Mouse (Mus musculus): Measurements from ENCODE around the gene Tmppe.
A peak's percentile ranks its signal among the peaks of the same experiment; 100 is the strongest.

Gene Tmppe

DNA sequence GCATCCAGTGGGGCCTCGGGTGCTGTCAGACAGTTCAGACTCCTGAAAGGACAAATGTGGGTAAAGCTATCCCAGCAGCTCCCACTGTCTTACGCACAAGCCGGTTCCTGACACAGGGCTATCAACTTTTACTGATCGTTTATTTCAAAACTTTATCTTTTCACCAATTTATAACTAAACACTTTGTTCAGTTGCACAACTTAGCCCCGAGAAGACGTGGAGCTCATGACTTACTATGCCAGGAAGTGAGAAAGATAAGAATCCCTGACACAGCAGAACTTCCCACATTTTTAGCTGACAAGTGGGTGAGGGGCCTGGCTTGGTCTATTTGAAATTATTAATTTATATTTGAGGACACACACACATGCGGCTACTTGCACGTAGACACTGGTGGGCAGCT, 6.2 kb upstream of the Tmppe start:
- no peak for DNase-seq (ENCODE audit: low spot score)

GRCm38 (mm10) chr9:114395258-114395657, 5.6 kb upstream of the Tmppe start:
- no peak for DNase-seq (ENCODE audit: low spot score)

- DNase-seq (ENCODE audit: low spot score), result no peak
These were observed 1.2 kb upstream of the Tmppe start for GRCm38 (mm10) chr9:114399680-114400079.

DNA sequence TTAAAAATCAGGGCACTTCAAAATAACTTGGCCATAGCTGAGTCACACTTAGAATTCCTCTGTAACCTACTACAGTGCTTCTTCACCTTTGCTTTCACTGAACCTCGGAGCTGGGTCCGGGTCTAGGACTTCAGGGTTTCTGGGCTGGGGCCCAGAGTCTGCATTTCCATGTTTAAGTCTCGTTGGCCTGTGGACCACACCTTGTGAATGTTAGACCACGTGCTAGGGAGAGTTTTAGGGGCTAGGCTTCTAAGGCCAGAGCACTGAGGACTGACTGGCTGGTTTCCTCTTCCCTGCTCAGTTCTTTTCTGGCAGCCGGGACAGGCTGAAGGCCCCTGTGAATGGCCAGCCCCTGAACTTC, 337 bp upstream of the Tmppe start:
- DNase-seq (ENCODE audit: low spot score), result no peak

DNA sequence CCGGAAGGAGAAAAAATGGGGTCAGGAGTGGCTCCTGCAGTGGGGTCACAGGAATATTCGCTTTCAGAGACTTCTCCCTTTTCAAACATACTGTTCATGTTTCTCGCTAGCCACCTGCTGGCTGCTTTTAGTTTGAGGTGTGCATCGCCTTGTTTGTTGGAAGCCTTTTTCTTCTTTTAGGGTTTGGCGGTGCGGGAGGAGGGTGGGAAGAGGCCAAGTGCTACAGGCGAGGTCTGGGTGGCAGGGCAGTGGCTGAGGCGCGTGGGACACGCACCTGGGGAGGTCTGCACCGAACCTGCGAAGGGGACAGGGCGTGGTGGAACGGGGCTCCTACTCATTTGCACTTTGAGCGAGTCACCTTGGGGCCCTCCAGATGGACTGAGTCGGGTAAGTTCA, 778 bp downstream of the Tmppe start:
- peak; percentile 31 for DNase-seq (ENCODE audit: low spot score)

DNA sequence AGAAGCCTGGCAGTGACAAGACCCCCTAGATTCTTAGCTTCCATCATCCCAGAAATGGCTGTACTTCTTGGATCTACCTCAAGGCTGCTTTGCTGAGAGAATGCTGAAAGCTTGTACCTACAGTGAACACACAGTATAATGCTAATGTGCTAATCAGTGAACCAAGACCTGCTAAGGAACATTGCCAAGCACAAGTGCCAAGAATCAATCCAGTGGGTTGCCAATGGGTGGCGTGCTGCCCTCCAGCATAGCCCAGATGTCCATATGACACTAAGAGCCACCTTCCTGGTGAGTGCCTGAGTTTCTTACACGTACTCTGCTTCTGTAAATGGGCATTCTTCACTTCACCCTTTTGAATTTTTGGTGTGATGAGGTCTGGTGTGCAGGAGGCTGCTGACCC, 6.8 kb downstream of the Tmppe start:
- no peak for DNase-seq (ENCODE audit: low spot score)

DNA sequence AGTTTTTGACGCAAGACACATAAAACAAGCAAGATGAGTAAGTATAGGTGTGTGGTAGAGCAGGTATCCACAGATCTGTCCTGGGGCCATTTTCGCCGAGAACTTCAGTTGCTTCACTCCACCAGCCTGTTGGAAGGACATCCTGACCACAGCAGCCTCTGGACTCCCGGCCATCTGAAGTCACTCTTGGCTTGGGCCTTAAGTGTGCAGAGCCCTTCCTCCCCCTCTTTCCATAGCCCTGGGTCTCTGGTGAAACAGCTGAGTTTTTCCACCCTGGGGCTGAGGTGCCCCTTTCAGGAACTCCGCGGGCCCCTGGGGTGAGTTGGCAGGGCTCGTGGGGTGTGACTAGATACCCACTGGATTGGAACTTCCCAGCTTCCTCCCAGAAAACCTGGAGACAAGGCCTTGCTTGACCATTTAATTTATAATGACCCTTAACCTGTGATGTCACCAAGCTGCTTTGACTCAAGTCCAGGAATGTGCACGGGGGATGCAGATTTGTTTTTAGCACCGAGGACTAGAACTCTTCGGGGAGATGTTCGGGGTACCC, 9.5 kb downstream of the Tmppe start:
- DNase-seq (ENCODE audit: low spot score), result no peak

DNA sequence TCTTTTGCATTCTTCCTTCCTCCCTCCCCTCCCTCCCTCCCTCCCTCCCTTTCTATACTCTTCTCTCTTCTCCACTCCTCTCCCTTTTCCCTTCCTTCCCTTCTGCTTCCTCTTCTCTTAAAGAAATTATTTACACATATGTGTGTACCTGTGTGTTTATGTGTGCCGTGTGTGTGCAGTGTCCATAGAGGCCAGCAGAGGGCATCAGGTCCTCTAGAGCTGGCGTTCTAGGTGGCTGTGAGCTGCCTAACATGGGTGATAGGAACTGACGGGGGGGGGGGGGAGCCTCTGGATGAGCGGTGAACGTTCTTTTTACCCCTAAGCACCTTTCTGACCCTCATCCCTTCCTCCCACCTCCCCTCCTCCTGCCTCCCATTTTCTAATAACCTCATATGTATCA, 10.4 kb downstream of the Tmppe start:
- DNase-seq (ENCODE audit: low spot score), result no peak

DNA sequence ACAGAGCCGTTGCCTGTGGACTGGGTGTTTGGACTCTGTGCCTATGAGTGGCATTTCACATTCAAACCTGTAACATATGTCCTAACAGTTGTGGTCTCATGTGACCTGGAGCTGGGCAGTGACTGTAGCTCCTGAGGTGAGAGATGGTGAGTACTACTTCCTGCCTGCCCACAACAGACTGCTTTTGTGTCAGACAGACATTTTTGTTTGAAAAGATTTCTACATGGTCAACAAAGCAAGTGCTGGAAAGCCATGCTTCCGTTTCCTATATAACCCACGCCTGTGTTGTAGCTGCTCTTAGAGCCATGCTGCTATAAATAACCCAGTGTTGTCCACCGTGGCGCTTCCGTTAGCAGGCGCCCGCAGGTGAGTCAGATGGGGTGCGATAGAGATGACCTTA, 11.5 kb downstream of the Tmppe start:
- no peak for DNase-seq (ENCODE audit: low spot score)

DNA sequence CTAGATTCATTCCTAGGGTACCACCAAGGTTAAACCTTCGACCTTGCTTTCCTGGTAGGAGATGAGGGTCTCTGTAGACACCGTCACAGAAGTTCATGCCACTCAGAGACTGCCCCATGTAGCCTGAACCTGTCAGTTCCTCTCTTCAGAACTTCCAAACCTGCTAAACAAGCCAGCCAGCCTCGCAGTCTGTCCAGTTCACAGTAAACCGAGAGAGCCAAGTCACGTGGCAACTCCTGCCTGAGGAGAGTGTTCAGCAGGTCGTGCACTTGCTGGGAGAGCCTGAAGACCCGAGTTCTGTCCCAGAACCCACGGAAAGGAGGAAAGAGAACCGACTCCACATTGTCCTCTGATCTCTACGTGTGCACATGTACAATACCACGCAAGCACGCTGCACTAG, 13.0 kb downstream of the Tmppe start:
- peak; percentile 74 for DNase-seq (ENCODE audit: low spot score)

GRCm38 (mm10) chr9:114415701-114416100, 14.8 kb downstream of the Tmppe start:
- DNase-seq (ENCODE audit: low spot score), result peak; percentile 58

DNA sequence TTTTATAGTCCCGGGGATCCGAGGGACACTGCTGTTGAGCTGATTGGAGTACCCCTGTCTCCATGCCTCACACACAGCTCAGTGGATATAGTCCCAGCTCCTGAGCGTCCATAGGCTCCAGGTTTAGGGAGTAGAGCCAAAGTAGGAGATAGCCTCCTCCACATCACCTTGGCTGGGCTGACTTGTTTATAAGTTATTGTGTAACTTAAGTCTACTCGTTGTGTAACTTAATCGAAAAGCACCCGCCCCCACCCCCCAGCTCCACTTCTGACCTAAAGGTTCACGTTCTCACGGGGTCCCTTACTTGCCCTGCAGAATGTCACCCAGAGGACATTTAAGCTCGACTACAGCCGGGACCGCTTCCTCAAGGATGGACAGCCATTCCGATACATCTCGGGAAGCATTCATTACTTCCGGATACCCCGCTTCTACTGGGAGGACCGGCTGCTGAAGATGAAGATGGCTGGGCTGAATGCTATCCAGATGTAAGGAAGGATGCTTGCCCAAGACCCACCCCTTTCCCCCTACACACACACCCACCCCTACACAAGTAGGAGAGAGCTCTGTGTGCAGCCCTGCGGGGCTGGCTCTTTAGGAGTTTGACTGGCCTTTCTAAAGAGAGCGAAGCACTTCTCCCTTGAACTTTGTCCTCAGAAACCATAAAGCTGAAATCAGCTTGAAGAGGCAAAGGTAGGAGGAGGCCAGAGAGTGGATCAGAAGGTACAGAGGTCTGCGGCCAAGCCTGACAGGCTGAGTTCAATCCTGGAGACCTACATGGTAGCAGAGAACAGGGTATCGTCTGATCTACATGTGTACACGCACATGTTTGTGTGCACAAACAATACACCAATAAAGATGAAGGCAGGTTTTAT, 16.0 kb downstream of the Tmppe start:
- no peak for DNase-seq (ENCODE audit: low spot score)

GRCm38 (mm10) chr9:114418187-114418586, 17.3 kb downstream of the Tmppe start:
- peak; percentile 65 for DNase-seq (ENCODE audit: low spot score)

DNA sequence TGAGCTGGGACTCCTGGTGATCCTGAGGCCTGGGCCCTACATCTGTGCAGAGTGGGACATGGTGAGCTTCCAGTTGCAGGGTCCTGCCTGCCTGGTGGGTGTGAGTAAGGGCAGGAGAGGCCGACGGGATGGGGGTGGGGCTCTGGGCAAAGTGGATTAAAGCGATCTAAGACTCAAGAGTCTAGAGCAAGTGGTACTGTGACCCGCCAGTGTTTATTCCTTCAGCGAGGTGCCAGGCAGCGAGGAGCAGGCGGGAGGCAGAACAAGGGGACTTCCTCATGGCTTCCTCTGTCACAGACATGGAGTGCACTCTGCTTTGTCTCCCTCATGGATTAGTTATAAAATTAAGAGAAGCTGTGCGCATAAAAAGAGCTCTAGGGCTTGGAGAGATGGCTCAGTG, 19.5 kb downstream of the Tmppe start:
- no peak for DNase-seq (ENCODE audit: low spot score)

DNA sequence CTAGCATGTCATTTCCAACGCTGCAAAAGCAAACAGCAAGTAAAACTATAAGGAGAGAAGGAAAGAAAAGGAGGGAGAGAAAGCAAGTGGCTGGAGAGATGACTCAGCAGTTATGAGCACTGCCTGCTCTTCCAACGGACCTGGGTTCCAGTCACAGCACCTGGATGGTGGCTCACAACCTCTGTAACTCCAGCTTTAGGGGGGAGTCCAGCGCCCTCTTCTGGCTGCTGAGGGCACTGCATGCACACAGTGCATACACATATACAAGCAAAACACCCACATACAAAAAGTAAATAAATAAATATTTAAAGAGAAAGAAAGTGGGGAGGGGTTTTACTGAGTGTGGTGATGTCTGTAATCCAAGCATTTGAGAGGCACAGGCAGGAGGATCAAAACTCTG, 20.1 kb downstream of the Tmppe start:
- DNase-seq (ENCODE audit: low spot score), result no peak

DNA sequence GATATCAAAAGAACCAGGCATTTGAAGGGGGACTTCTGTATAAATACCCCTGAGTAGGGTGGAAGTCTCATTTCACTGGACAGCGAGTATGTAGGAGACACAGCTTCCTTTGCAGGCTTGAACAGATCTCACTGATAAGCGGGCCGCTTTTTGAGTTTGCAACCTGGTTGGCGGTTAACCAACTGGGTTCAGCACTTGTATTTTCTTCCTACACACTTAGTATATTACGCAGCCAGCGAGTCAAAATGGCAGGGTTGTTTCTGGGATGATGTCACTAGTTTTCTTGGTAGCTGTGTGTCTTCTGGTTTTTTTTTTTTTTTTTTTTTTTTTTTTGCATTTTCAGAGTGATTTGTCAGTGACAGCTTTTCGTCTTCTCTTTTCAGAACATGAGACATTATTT, 20.9 kb downstream of the Tmppe start:
- no peak for DNase-seq (ENCODE audit: low spot score)

DNA sequence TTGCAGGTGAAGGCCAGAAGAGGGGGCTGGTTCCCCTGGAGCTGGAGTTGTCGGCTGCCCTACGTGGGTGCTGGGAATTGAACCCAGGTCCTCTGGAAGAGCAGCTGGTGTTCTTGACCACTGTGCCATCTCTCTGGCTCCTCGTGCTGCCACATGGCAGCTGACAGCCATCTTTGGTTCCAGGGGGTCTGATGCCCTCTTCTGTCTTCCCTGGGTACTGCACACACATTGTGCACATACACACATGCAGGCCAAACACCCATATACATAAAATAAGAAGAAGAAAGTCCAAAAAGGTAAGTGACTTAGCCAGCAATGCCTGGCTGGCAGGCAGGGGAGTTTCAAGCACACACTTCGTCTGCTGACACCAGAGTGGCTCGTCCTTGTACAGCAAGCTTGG, 24.7 kb downstream of the Tmppe start:
- no peak for DNase-seq (ENCODE audit: low spot score)

GRCm38 (mm10) chr9:114426201-114426600, 25.3 kb downstream of the Tmppe start:
- peak; percentile 29 for DNase-seq (ENCODE audit: low spot score)

GRCm38 (mm10) chr9:114427425-114427824, 26.5 kb downstream of the Tmppe start:
- no peak for DNase-seq (ENCODE audit: low spot score)

GRCm38 (mm10) chr9:114428103-114428834, 27.4 kb downstream of the Tmppe start:
- no peak for DNase-seq (ENCODE audit: low spot score)

DNA sequence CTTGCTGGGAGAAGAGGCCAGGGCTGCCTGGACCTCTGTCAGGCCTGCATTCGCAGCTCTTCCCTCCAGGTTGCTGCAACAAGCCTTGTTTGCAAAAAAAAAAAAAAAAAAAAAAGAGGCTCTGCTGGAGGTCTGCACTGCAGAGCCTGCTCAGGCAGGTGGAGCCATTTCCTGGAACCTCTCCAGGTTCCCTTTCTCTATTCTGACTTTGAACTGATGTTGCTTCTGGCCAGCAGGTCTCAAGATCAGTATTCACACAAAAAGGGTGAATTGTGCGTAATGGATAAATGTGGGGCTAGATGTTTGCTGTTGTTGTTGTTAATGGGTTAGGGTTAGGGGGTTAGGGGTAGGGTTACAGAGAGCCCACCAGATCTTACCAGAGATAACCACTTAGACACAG, 34.8 kb downstream of the Tmppe start:
- DNase-seq (ENCODE audit: low spot score), result no peak

GRCm38 (mm10) chr9:114440548-114440947, 39.6 kb downstream of the Tmppe start:
- peak; percentile 38 for DNase-seq (ENCODE audit: low spot score)

DNA sequence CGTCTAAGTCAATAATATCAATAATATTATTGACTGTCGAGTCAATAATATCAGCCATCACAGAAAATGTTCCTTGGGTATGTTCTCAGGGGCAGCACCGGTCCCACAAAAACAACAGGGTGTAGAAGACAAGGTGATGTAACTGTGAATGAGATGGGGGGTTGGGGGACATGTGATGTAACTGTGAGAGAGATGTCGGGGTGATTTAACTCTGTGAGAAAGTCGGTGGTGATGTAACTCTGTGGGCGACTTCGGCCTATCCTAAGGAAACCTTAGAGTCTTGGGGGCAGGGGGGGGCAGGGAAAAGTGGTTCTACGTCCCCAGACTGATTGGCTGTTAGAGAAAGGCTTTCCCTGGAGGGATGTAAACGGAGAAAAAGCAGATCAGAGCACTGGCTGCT, 41.3 kb downstream of the Tmppe start:
- DNase-seq (ENCODE audit: low spot score), result no peak
